Comparison of ENCODE assay signal across 12 mouse cellular contexts in genomic region chr17:47889727-47890126, GRCm38 (mm10). TPM values are rescaled to one million over a fixed set of nuclear protein-coding genes. Genes with fewer than 3 reads are reported as not detected.
A peak's percentile ranks its signal among the peaks of the same experiment; 100 is the strongest.
DNase-seq lines count a peak whose midpoint lies in the region; ATAC-seq and TF ChIP-seq lines count a peak whose summit lies in the region.
"Had no signal": no experiment of that assay in that cellular context is flagged by ENCODE, and none has a peak within 500 bp of the region (broad histone marks: within the 10 kb centered on the region; RNA-seq: fewer than 3 reads in every experiment).

No protein-coding gene starts in this region.

- peaks cover 3% of the 10 kb centered on the region for H3K36me3 ChIP-seq in midbrain, embryonic 11.5 days (ENCODE audit: control insufficient read depth, insufficient read depth, low read length)
- no peaks in the 10 kb centered on the region for H3K36me3 ChIP-seq in midbrain, embryonic 15.5 days (replicated peaks)
- peaks cover 17% of the 10 kb centered on the region for H3K36me3 ChIP-seq in intestine, postnatal 0 days (ENCODE audit: control insufficient read depth, insufficient read depth)
- H3K36me3 ChIP-seq in lung, embryonic 14.5 days (ENCODE audit: insufficient read depth), result peaks cover 49% of the 10 kb centered on the region
- peaks cover 8% of the 10 kb centered on the region; the same call in 1 of the 2 replicates for H3K36me3 ChIP-seq in stomach, postnatal 0 days (ENCODE audit: control insufficient read depth, insufficient read depth, low read length)

- DNase-seq in midbrain, embryonic 11.5 days (ENCODE audit: low spot score, missing footprints), result peak; percentile 85
- DNase-seq in lung, embryonic 14.5 days, result peak; percentile 41
- DNase-seq in stomach, postnatal 0 days (ENCODE audit: low spot score), result peak; percentile 85
- DNase-seq in left cerebral cortex, postnatal 36 days (ENCODE audit: low spot score in 2 of 2), result no peak
- no peak for DNase-seq in adrenal gland, postnatal 14 days
- DNase-seq: adrenal gland, adult 8-10 months; heart, adult 18-20 months; heart, postnatal 10 days; kidney, adult 2 months had no signal

- H3K27ac ChIP-seq in midbrain, embryonic 11.5 days (ENCODE audit: low read depth, low read length), result peak overlapping the region; percentile 53
- no peak overlapping the region for H3K27ac ChIP-seq in midbrain, embryonic 15.5 days
- H3K27ac ChIP-seq in intestine, postnatal 0 days (ENCODE audit: low read depth, low read length), result no peak overlapping the region
- peak overlapping the region; percentile 66 for H3K27ac ChIP-seq in lung, embryonic 14.5 days (ENCODE audit: low read depth)
- H3K27ac ChIP-seq in stomach, postnatal 0 days (replicated peaks), result peak overlapping the region; percentile 89
- H3K27ac ChIP-seq: macrophage had no signal

- no peak overlapping the region for H3K4me3 ChIP-seq in midbrain, embryonic 11.5 days (ENCODE audit: low read depth, low read length)
- H3K4me3 ChIP-seq in midbrain, embryonic 15.5 days, result no peak overlapping the region
- no peak overlapping the region for H3K4me3 ChIP-seq in intestine, postnatal 0 days (ENCODE audit: low read depth, low read length)
- no peak overlapping the region for H3K4me3 ChIP-seq in lung, embryonic 14.5 days (ENCODE audit: low read depth, low read length)
- H3K4me3 ChIP-seq in stomach, postnatal 0 days (ENCODE audit: low read depth, low read length), result no peak overlapping the region

- no peak for TF ChIP-seq EP300 in stomach, postnatal 0 days (optimal IDR thresholded peaks at IDR 0.05)

- H3K4me2 ChIP-seq in midbrain, embryonic 11.5 days, result no peak overlapping the region
- no peak overlapping the region for H3K4me2 ChIP-seq in midbrain, embryonic 15.5 days
- no peak overlapping the region for H3K4me2 ChIP-seq in intestine, postnatal 0 days (replicated peaks; ENCODE audit: low read depth)
- no peak overlapping the region for H3K4me2 ChIP-seq in lung, embryonic 14.5 days
- no peak overlapping the region for H3K4me2 ChIP-seq in stomach, postnatal 0 days (replicated peaks; ENCODE audit: low read depth)

- H3K9ac ChIP-seq in midbrain, embryonic 11.5 days (ENCODE audit: low read length), result no peak overlapping the region
- H3K9ac ChIP-seq in midbrain, embryonic 15.5 days, result no peak overlapping the region
- H3K9ac ChIP-seq in intestine, postnatal 0 days (ENCODE audit: low read depth, low read length), result no peak overlapping the region
- no peak overlapping the region for H3K9ac ChIP-seq in lung, embryonic 14.5 days
- no peak overlapping the region for H3K9ac ChIP-seq in stomach, postnatal 0 days (ENCODE audit: low read length)

- no peak for ATAC-seq in midbrain, embryonic 11.5 days (ENCODE audit: low FRiP score)
- ATAC-seq in midbrain, embryonic 15.5 days (replicated peaks), result no peak
- ATAC-seq in intestine, postnatal 0 days, result peak; percentile 24; the same call in 1 of the 2 replicates
- ATAC-seq in lung, embryonic 14.5 days (ENCODE audit: insufficient read depth), result peak; percentile 19; the same call in 1 of the 2 replicates
- ATAC-seq in stomach, postnatal 0 days (ENCODE audit: low FRiP score, low TSS enrichment), result peak; percentile 93

- peaks cover 51% of the 10 kb centered on the region for H3K4me1 ChIP-seq in midbrain, embryonic 11.5 days (ENCODE audit: control insufficient read depth, insufficient read depth, low read length)
- H3K4me1 ChIP-seq in midbrain, embryonic 15.5 days, result peaks cover 28% of the 10 kb centered on the region
- H3K4me1 ChIP-seq in intestine, postnatal 0 days (replicated peaks; ENCODE audit: control insufficient read depth, insufficient read depth, low read length), result peaks cover 14% of the 10 kb centered on the region; the same call in 1 of the 2 replicates
- peaks cover 21% of the 10 kb centered on the region for H3K4me1 ChIP-seq in lung, embryonic 14.5 days (ENCODE audit: insufficient read depth)
- H3K4me1 ChIP-seq in stomach, postnatal 0 days (replicated peaks; ENCODE audit: control insufficient read depth, insufficient read depth), result peaks cover 10% of the 10 kb centered on the region; the same call in 1 of the 2 replicates

- H3K27me3 ChIP-seq in midbrain, embryonic 11.5 days (ENCODE audit: control insufficient read depth, insufficient read depth, low read length), result no peaks in the 10 kb centered on the region
- no peaks in the 10 kb centered on the region for H3K27me3 ChIP-seq in midbrain, embryonic 15.5 days (replicated peaks)
- H3K27me3 ChIP-seq in intestine, postnatal 0 days (replicated peaks; ENCODE audit: control insufficient read depth, insufficient read depth, low read length), result no peaks in the 10 kb centered on the region
- H3K27me3 ChIP-seq in lung, embryonic 14.5 days (ENCODE audit: insufficient read depth, low read length), result no peaks in the 10 kb centered on the region
- H3K27me3 ChIP-seq in stomach, postnatal 0 days (ENCODE audit: control insufficient read depth, insufficient read depth, low read length), result no peaks in the 10 kb centered on the region

- no peak for TF ChIP-seq CTCF in intestine, postnatal 0 days (IDR thresholded peaks at IDR 0.05; ENCODE audit: low read depth)
- no peak for TF ChIP-seq CTCF in lung, embryonic 14.5 days (IDR thresholded peaks at IDR 0.05; ENCODE audit: low read depth)
- TF ChIP-seq CTCF in stomach, postnatal 0 days (IDR thresholded peaks at IDR 0.05; ENCODE audit: low read depth), result no peak

- WGBS in midbrain, embryonic 11.5 days, result 60% methylated on average over 7 of the region's 7 CpGs
- 56% methylated on average over 7 of the region's 7 CpGs for WGBS in midbrain, embryonic 15.5 days
- WGBS in intestine, postnatal 0 days, result 39% methylated on average over 7 of the region's 7 CpGs
- 54% methylated on average over 7 of the region's 7 CpGs for WGBS in lung, embryonic 14.5 days
- 44% methylated on average over 7 of the region's 7 CpGs for WGBS in stomach, postnatal 0 days

- H3K9me3 ChIP-seq in midbrain, embryonic 11.5 days (ENCODE audit: control insufficient read depth, low read length), result no peaks in the 10 kb centered on the region
- no peaks in the 10 kb centered on the region for H3K9me3 ChIP-seq in midbrain, embryonic 15.5 days
- H3K9me3 ChIP-seq in intestine, postnatal 0 days (ENCODE audit: control insufficient read depth), result no peaks in the 10 kb centered on the region
- no peaks in the 10 kb centered on the region for H3K9me3 ChIP-seq in lung, embryonic 14.5 days (ENCODE audit: low read depth, low read length)
- no peaks in the 10 kb centered on the region for H3K9me3 ChIP-seq in stomach, postnatal 0 days (ENCODE audit: control insufficient read depth, low read length)

- intact Hi-C loops in left cerebral cortex, postnatal 36 days (cut with DNase I), result no loop called here

RNA-seq across cellular contexts. Expression of gene Foxp4, which starts 34.7 kb away (rescaled TPM):
- polyA plus RNA-seq in midbrain, embryonic 11.5 days (2014; fragmentation: Nextera tagmentation; extraction: Ambion mirVana), result 24.6 and 27.5 TPM in 2 replicates
- 43.3 and 46.6 TPM in 2 replicates for polyA plus RNA-seq in midbrain, embryonic 15.5 days (2015; fragmentation: Nextera tagmentation; extraction: Ambion mirVana)
- polyA plus RNA-seq in intestine, postnatal 0 days (2015; fragmentation: Nextera tagmentation; extraction: Ambion mirVana), result 12.9 and 13.3 TPM in 2 replicates
- 37.2 and 42.2 TPM in 2 replicates for polyA plus RNA-seq in lung, embryonic 14.5 days (2014; fragmentation: Nextera tagmentation; extraction: Ambion mirVana)
- 14.6 and 17.9 TPM in 2 replicates for polyA plus RNA-seq in stomach, postnatal 0 days (2015; fragmentation: Nextera tagmentation; extraction: Ambion mirVana)
- 10 to 100 TPM; 44.1 to 55.9 TPM for total RNA-seq in left cerebral cortex, postnatal 36 days (2021)
- total RNA-seq in adrenal gland, postnatal 14 days (2021), result 20.6 and 28.1 TPM in 2 replicates

RNA-seq across cellular contexts. Expression of gene Mdfi, which starts 55.2 kb away (rescaled TPM):
- polyA plus RNA-seq in midbrain, embryonic 11.5 days (2014; fragmentation: Nextera tagmentation; extraction: Ambion mirVana), result 24.7 and 25.7 TPM in 2 replicates
- 2.7 and 3.6 TPM in 2 replicates for polyA plus RNA-seq in midbrain, embryonic 15.5 days (2015; fragmentation: Nextera tagmentation; extraction: Ambion mirVana)
- 1.7 and 2.1 TPM in 2 replicates for polyA plus RNA-seq in intestine, postnatal 0 days (2015; fragmentation: Nextera tagmentation; extraction: Ambion mirVana)
- polyA plus RNA-seq in lung, embryonic 14.5 days (2014; fragmentation: Nextera tagmentation; extraction: Ambion mirVana), result 38.8 and 43.6 TPM in 2 replicates
- 6.2 and 6.3 TPM in 2 replicates for polyA plus RNA-seq in stomach, postnatal 0 days (2015; fragmentation: Nextera tagmentation; extraction: Ambion mirVana)
- total RNA-seq in left cerebral cortex, postnatal 36 days (2021), result 1 to 10 TPM in 1 of 2 experiments, under 1 TPM in 1; 0.81 to 1.1 TPM
- total RNA-seq in adrenal gland, postnatal 14 days (2021), result 3.9 and 4.3 TPM in 2 replicates
- polyA plus RNA-seq: macrophage had no signal

Comparison
In these comparisons a context has a peak if more than half of its experiments do, and no peak if none do; other contexts are left out.
1. H3K27ac ChIP-seq: peak in midbrain, embryonic 11.5 days (single experiment), lung, embryonic 14.5 days (single experiment) and stomach, postnatal 0 days (single experiment); none in midbrain, embryonic 15.5 days (single experiment) and intestine, postnatal 0 days (single experiment).
2. ATAC-seq: peak in intestine, postnatal 0 days (single experiment), lung, embryonic 14.5 days (single experiment) and stomach, postnatal 0 days (single experiment); none in midbrain, embryonic 11.5 days (single experiment) and midbrain, embryonic 15.5 days (single experiment).
3. DNase-seq: peak in midbrain, embryonic 11.5 days (single experiment), lung, embryonic 14.5 days (single experiment) and stomach, postnatal 0 days (single experiment); none in left cerebral cortex, postnatal 36 days (0 of 2) and adrenal gland, postnatal 14 days (single experiment).